Mouse (Mus musculus): ENCODE results near the gene Cav3. TPM values are rescaled to one million over a fixed set of nuclear protein-coding genes. Genes with fewer than 3 reads are reported as not detected.

Gene Cav3
- total and polyA plus RNA-seq, 2 experiments from 2014 or later: not detected

GRCm38 (mm10) chr6:112461459-112461858 is 2.2 kb downstream of the Cav3 start:
- no peak for TF ChIP-seq CTCF (IDR thresholded peaks at IDR 0.05)
- H3K4me1 ChIP-seq (ENCODE audit: insufficient read depth, low read length): no peaks in the 10 kb centered on the region
- no peak overlapping the region for H3K9ac ChIP-seq (replicated peaks; ENCODE audit: low read length, poor library complexity, severe bottlenecking)
- ATAC-seq (ENCODE audit: low FRiP score) (no peak), DNase-seq (ENCODE audit: low spot score) (no peak)
- no peak overlapping the region for H3K4me3 ChIP-seq (ENCODE audit: low read depth, low read length)
- no peaks in the 10 kb centered on the region for H3K9me3 ChIP-seq (ENCODE audit: low read length)
- no peaks in the 10 kb centered on the region for H3K36me3 ChIP-seq (ENCODE audit: insufficient read depth, low read length)
- 93% methylated on average over 5 of the region's 5 CpGs for WGBS
- no peak overlapping the region for H3K4me2 ChIP-seq (ENCODE audit: low read depth, low read length, poor library complexity, severe bottlenecking)
- no peaks in the 10 kb centered on the region for H3K27me3 ChIP-seq (ENCODE audit: insufficient read depth, low read length)
- no peak overlapping the region for H3K27ac ChIP-seq (ENCODE audit: low read depth, low read length)

DNA sequence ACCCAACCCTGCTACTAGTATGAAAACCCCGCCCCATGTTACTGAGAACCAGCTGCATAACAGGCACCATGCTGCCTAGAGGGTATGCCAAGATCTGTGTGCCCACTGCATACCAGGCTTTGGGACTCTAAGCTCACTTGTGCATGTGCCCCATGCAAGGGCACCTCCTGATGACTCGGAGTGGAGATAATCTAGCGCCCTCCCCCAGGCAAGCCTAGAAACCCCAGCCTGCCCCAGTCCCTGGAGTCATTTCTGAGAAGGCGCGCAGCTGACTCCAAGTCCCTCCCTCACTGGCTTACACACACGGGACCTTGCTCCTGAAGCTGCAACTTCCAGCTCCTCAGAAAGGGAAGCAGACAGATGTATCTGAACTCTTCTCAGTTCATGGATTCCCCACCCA is 4.0 kb downstream of the Cav3 start:
- no peak for ATAC-seq (ENCODE audit: low FRiP score)

DNA sequence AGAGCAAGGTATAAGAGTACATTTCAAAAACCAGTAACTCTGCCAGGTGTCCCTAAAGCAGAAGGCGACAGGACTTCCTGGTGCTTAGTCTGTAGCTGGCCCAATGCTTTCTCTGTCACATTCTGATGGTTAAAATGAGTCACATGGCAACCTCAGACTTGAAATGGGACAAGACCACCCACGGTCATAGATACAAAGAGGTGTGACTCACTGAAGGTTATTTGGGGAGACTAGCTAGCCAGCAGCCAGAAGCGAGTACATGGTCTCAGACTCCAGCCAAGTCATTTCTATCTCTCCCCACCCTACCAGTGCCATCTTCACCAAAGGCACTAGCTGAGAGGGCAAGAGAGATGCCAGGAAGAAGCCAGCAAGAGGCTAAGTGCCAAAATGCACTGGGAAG is 6.1 kb downstream of the Cav3 start:
- no peak overlapping the region for H3K4me2 ChIP-seq (ENCODE audit: low read depth, low read length, poor library complexity, severe bottlenecking)
- H3K27ac ChIP-seq (ENCODE audit: low read depth, low read length): no peak overlapping the region
- 91% methylated on average over 3 of the region's 3 CpGs for WGBS
- no peak overlapping the region for H3K9ac ChIP-seq (replicated peaks; ENCODE audit: low read length, poor library complexity, severe bottlenecking)
- TF ChIP-seq CTCF (IDR thresholded peaks at IDR 0.05): no peak
- no peak for DNase-seq (ENCODE audit: low spot score)
- no peak for ATAC-seq (ENCODE audit: low FRiP score)
- no peaks in the 10 kb centered on the region for H3K4me1 ChIP-seq (ENCODE audit: insufficient read depth, low read length)
- no peaks in the 10 kb centered on the region for H3K27me3 ChIP-seq (ENCODE audit: insufficient read depth, low read length)
- H3K4me3 ChIP-seq (ENCODE audit: low read depth, low read length): no peak overlapping the region
- no peaks in the 10 kb centered on the region for H3K36me3 ChIP-seq (ENCODE audit: insufficient read depth, low read length)
- H3K9me3 ChIP-seq (ENCODE audit: low read length): no peaks in the 10 kb centered on the region

More for the DNA sequence above, 4.0 kb downstream of the Cav3 start:
- 83% methylated on average over 6 of the region's 6 CpGs for WGBS
- no peak for TF ChIP-seq CTCF (IDR thresholded peaks at IDR 0.05)
- Histone ChIP-seq H3K4me1 (ENCODE audit: insufficient read depth, low read length) (no peaks in the 10 kb centered on the region), H3K4me3 (ENCODE audit: low read depth, low read length) (no peak overlapping the region), H3K9ac (replicated peaks; ENCODE audit: low read length, poor library complexity, severe bottlenecking) (no peak overlapping the region), H3K27ac (ENCODE audit: low read depth, low read length) (no peak overlapping the region), H3K36me3 (ENCODE audit: insufficient read depth, low read length) (no peaks in the 10 kb centered on the region), H3K9me3 (ENCODE audit: low read length) (no peaks in the 10 kb centered on the region), H3K4me2 (ENCODE audit: low read depth, low read length, poor library complexity, severe bottlenecking) (no peak overlapping the region), H3K27me3 (ENCODE audit: insufficient read depth, low read length) (no peaks in the 10 kb centered on the region)
- no peak for DNase-seq (ENCODE audit: low spot score)

GRCm38 (mm10) chr6:112466001-112466400 is 6.7 kb downstream of the Cav3 start:
- H3K9me3 ChIP-seq (ENCODE audit: low read length): no peaks in the 10 kb centered on the region
- TF ChIP-seq CTCF (IDR thresholded peaks at IDR 0.05): no peak

DNA sequence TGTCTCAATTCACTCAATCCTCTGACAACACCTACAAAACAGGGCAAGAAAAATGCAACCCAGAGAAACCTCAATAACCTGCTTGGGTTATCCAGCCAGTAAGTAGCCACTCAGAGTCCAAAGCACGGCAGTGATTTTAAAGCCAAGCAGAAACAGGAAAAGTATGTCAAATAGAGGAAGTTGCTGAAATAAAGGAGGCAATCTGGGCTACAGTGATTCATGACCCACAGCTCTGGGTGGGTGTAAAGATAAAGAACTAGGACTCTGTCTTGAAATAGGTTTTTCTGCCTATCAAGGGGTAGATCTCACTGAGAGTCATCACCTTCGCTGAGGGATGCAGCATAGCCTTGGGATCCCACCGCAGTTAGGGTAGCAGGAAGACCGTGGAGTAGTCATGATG is 12.3 kb downstream of the Cav3 start:
- 91% methylated on average over 4 of the region's 4 CpGs for WGBS
- Histone ChIP-seq H3K9ac (replicated peaks; ENCODE audit: low read length, poor library complexity, severe bottlenecking) (no peak overlapping the region), H3K36me3 (ENCODE audit: insufficient read depth, low read length) (no peaks in the 10 kb centered on the region)

More at GRCm38 (mm10) chr6:112466001-112466400, 6.7 kb downstream of the Cav3 start:
- no peak overlapping the region for H3K4me3 ChIP-seq (ENCODE audit: low read depth, low read length)
- ATAC-seq (ENCODE audit: low FRiP score) (no peak), DNase-seq (ENCODE audit: low spot score) (no peak)
- H3K4me1 ChIP-seq (ENCODE audit: insufficient read depth, low read length): no peaks in the 10 kb centered on the region
- no peak overlapping the region for H3K9ac ChIP-seq (replicated peaks; ENCODE audit: low read length, poor library complexity, severe bottlenecking)
- H3K27ac ChIP-seq (ENCODE audit: low read depth, low read length): no peak overlapping the region
- no peaks in the 10 kb centered on the region for H3K27me3 ChIP-seq (ENCODE audit: insufficient read depth, low read length)
- H3K4me2 ChIP-seq (ENCODE audit: low read depth, low read length, poor library complexity, severe bottlenecking): no peak overlapping the region
- H3K36me3 ChIP-seq (ENCODE audit: insufficient read depth, low read length): no peaks in the 10 kb centered on the region

GRCm38 (mm10) chr6:112479861-112480260 is 20.6 kb downstream of the Cav3 start:
- no peak overlapping the region for H3K4me2 ChIP-seq (ENCODE audit: low read depth, low read length, poor library complexity, severe bottlenecking)
- H3K9ac ChIP-seq (replicated peaks; ENCODE audit: low read length, poor library complexity, severe bottlenecking): no peak overlapping the region
- ATAC-seq (ENCODE audit: low FRiP score): no peak
- H3K9me3 ChIP-seq (ENCODE audit: low read length): no peaks in the 10 kb centered on the region
- no peak for DNase-seq (ENCODE audit: low spot score)
- H3K36me3 ChIP-seq (ENCODE audit: insufficient read depth, low read length): no peaks in the 10 kb centered on the region
- no peak for TF ChIP-seq CTCF (IDR thresholded peaks at IDR 0.05)
- H3K4me3 ChIP-seq (ENCODE audit: low read depth, low read length): no peak overlapping the region
- 57% methylated on average over 13 of the region's 13 CpGs for WGBS
- H3K4me1 ChIP-seq (ENCODE audit: insufficient read depth, low read length): no peaks in the 10 kb centered on the region
- H3K27ac ChIP-seq (ENCODE audit: low read depth, low read length): no peak overlapping the region
- H3K27me3 ChIP-seq (ENCODE audit: insufficient read depth, low read length): no peaks in the 10 kb centered on the region

More for the DNA sequence above, 12.3 kb downstream of the Cav3 start:
- DNase-seq (ENCODE audit: low spot score): no peak
- Histone ChIP-seq H3K27me3 (ENCODE audit: insufficient read depth, low read length) (no peaks in the 10 kb centered on the region), H3K4me1 (ENCODE audit: insufficient read depth, low read length) (no peaks in the 10 kb centered on the region), H3K4me2 (ENCODE audit: low read depth, low read length, poor library complexity, severe bottlenecking) (no peak overlapping the region), H3K4me3 (ENCODE audit: low read depth, low read length) (no peak overlapping the region), H3K9me3 (ENCODE audit: low read length) (no peaks in the 10 kb centered on the region), H3K27ac (ENCODE audit: low read depth, low read length) (no peak overlapping the region)
- TF ChIP-seq CTCF (IDR thresholded peaks at IDR 0.05): no peak
- ATAC-seq (ENCODE audit: low FRiP score): no peak
